Mouse (Mus musculus) liver, postnatal 0 days (tissue): ENCODE measurements around the gene 4930432K21Rik. TPM values are rescaled to one million over a fixed set of nuclear protein-coding genes. Genes with fewer than 3 reads are reported as not detected.

Experiments used
- ATAC-seq: fragments of 200-750 bp; cut with Nextera tagmentation; 2 replicates; pipeline ENCODE4 v1.8.0; 2017; ENCODE audit warnings: mild to moderate bottlenecking, moderate library complexity
- DNase-seq: peaks from one replicate; pipeline ENCODE4 v3.0.0-alpha.2; 2016
- H3K27ac ChIP-seq: fragments of 300-500 bp; sonication (generic); 2 replicates; pipeline ENCODE4 v1.5.1; 2014; ENCODE audit warnings: antibody characterized with exemption, moderate library complexity, mild to moderate bottlenecking, low read depth
- H3K27me3 ChIP-seq: fragments of 300-500 bp; sonication (generic); 2 replicates; pipeline ENCODE4 v1.6.1; 2014; ENCODE audit warnings: low read length, control low read depth, mixed read lengths; ENCODE audit not compliant: insufficient read depth
- H3K36me3 ChIP-seq: fragments of 300-500 bp; sonication (generic); replicated peaks from 2 replicates; pipeline ENCODE4 v1.6.1; 2014; ENCODE audit warnings: mild to moderate bottlenecking, control low read depth, low read length, moderate library complexity, mixed read lengths; ENCODE audit not compliant: insufficient read depth
- H3K4me1 ChIP-seq: fragments of 300-500 bp; sonication (generic); 2 replicates; pipeline ENCODE4 v1.6.1; 2014; ENCODE audit warnings: antibody characterized with exemption, mild to moderate bottlenecking, control low read depth; ENCODE audit not compliant: insufficient read depth
- H3K4me2 ChIP-seq: fragments of 300-500 bp; sonication (generic); 2 replicates; pipeline ENCODE4 v1.6.1; 2014; ENCODE audit warnings: low read depth, mild to moderate bottlenecking, low read length, moderate library complexity, mixed read lengths
- H3K4me3 ChIP-seq: fragments of 300-500 bp; sonication (generic); 2 replicates; pipeline ENCODE4 v1.5.1; 2014; ENCODE audit warnings: low read depth, low read length
- H3K9ac ChIP-seq: fragments of 300-500 bp; sonication (generic); replicated peaks from 2 replicates; pipeline ENCODE4 v1.6.1; 2014; ENCODE audit warnings: mild to moderate bottlenecking, moderate library complexity
- H3K9me3 ChIP-seq: fragments of 300-500 bp; sonication (generic); 2 replicates; pipeline ENCODE4 v1.6.1; 2016; ENCODE audit warnings: mild to moderate bottlenecking, control low read depth, low read length, mixed read lengths
- CTCF ChIP-seq: sonication (generic); IDR thresholded peaks from 2 replicates; pipeline ENCODE4 v1.5.1; 2016; ENCODE audit warnings: antibody characterized with exemption, low read depth
- EP300 ChIP-seq: IDR thresholded peaks from 2 replicates; pipeline ENCODE4 v1.6.1; 2016; ENCODE audit warnings: antibody characterized with exemption, low read depth, mild to moderate bottlenecking
- WGBS: fragments of 180-500 bp; shearing (Covaris S2); extraction: QIAGEN DNeasy Blood & Tissue Kit; methylation state at CpG from one replicate; pipeline ENCODE4 v1.1.7; 2014; ENCODE audit not compliant: insufficient replicate concordance; 5-methylcytosine and 5-hydroxymethylcytosine counted together
- polyA plus RNA-seq: library from polyadenylated mRNA; unstranded; fragments of >200 nt; fragmentation: Nextera tagmentation; extraction: Ambion mirVana; gene quantifications from 2 replicates; pipeline ENCODE4 v1.2.1, GENCODE M21; 2015

The 4930432K21Rik gene
- polyA plus RNA-seq, 1 experiment from 2014 or later, result 0.29 TPM

- 43% methylated on average over 7 of the region's 7 CpGs for WGBS
- ATAC-seq, result peak; percentile 9; the same call in 1 of the 2 replicates
- 0 out of 2 replicates have a peak overlapping the region, but pooled peaks have one; percentile 30 for H3K9ac ChIP-seq
These were observed 60.0 kb downstream of the 4930432K21Rik start for GRCm38 (mm10) chr8:84207811-84208210.

GRCm38 (mm10) chr8:84208381-84209380, 60.9 kb downstream of the 4930432K21Rik start:
- 39% methylated on average over 17 of the region's 17 CpGs for WGBS
- Histone ChIP-seq H3K9ac (0 out of 2 replicates have a peak overlapping the region, but pooled peaks have one; percentile 31), H3K4me3 (no peak overlapping the region), H3K36me3 (peaks cover 27% of the 10 kb centered on the region), H3K27ac (peak overlapping the region; percentile 86), H3K4me1 (peaks cover 14% of the 10 kb centered on the region), H3K27me3 (no peaks in the 10 kb centered on the region), H3K9me3 (no peaks in the 10 kb centered on the region), H3K4me2 (peak overlapping the region; percentile 51)
- DNase-seq (no peak), ATAC-seq (no peak)
- 0 out of 2 replicates have a peak, but pooled peaks have one; percentile 23 for TF ChIP-seq EP300
- TF ChIP-seq CTCF, result 0 out of 2 replicates have a peak, but pooled peaks have one; percentile 4

More at GRCm38 (mm10) chr8:84207811-84208210, 60.0 kb downstream of the 4930432K21Rik start:
- Histone ChIP-seq H3K27ac (peak overlapping the region; percentile 86), H3K27me3 (no peaks in the 10 kb centered on the region), H3K9me3 (no peaks in the 10 kb centered on the region), H3K4me1 (peaks cover 21% of the 10 kb centered on the region), H3K4me3 (no peak overlapping the region), H3K36me3 (peaks cover 21% of the 10 kb centered on the region), H3K4me2 (peak overlapping the region; percentile 51)
- TF ChIP-seq CTCF, result no peak
- TF ChIP-seq EP300, result no peak
- peak; percentile 70 for DNase-seq

- H3K4me3 ChIP-seq, result no peak overlapping the region
- H3K4me2 ChIP-seq, result peak overlapping the region; percentile 38; the same call in 1 of the 2 replicates
- H3K9ac ChIP-seq, result no peak overlapping the region
- WGBS, result 43% methylated on average over 25 of the region's 34 CpGs
- peak; percentile 96 for TF ChIP-seq CTCF
- TF ChIP-seq EP300, result no peak
- H3K36me3 ChIP-seq, result peaks cover 37% of the 10 kb centered on the region
- no peak overlapping the region for H3K27ac ChIP-seq
- H3K9me3 ChIP-seq, result no peaks in the 10 kb centered on the region
- ATAC-seq (peak; percentile 58), DNase-seq (peak; percentile 86)
- H3K4me1 ChIP-seq, result peaks cover 10% of the 10 kb centered on the region
- no peaks in the 10 kb centered on the region for H3K27me3 ChIP-seq
These were observed 62.5 kb downstream of the 4930432K21Rik start for GRCm38 (mm10) chr8:84210167-84210791.

GRCm38 (mm10) chr8:84211202-84211601, 63.4 kb downstream of the 4930432K21Rik start:
- H3K27ac ChIP-seq, result no peak overlapping the region
- DNase-seq, result no peak
- H3K4me3 ChIP-seq, result no peak overlapping the region
- no peak for ATAC-seq
- H3K4me1 ChIP-seq, result peaks cover 10% of the 10 kb centered on the region
- peaks cover 38% of the 10 kb centered on the region for H3K36me3 ChIP-seq
- no peaks in the 10 kb centered on the region for H3K27me3 ChIP-seq
- WGBS, result 81% methylated on average over 2 of the region's 3 CpGs
- no peak overlapping the region for H3K4me2 ChIP-seq
- no peaks in the 10 kb centered on the region for H3K9me3 ChIP-seq
- H3K9ac ChIP-seq, result no peak overlapping the region
- TF ChIP-seq CTCF (no peak), EP300 (no peak)

GRCm38 (mm10) chr8:84211881-84212563, 64.2 kb downstream of the 4930432K21Rik start:
- TF ChIP-seq CTCF, result no peak
- TF ChIP-seq EP300, result no peak
- Histone ChIP-seq H3K9me3 (no peaks in the 10 kb centered on the region), H3K4me1 (peaks cover 10% of the 10 kb centered on the region), H3K27ac (no peak overlapping the region), H3K36me3 (peaks cover 42% of the 10 kb centered on the region), H3K9ac (no peak overlapping the region), H3K27me3 (no peaks in the 10 kb centered on the region), H3K4me2 (no peak overlapping the region), H3K4me3 (no peak overlapping the region)
- ATAC-seq (no peak), DNase-seq (no peak)
- 88% methylated on average over 31 of the region's 31 CpGs for WGBS
